Mouse (Mus musculus) embryonic facial prominence, embryonic 14.5 days (tissue): Measurements from ENCODE around the gene S100a3. TPM values are rescaled to one million over a fixed set of nuclear protein-coding genes. Genes with fewer than 3 reads are reported as not detected.

ENCODE experiments used
- ATAC-seq: fragments of 200-750 bp; cut with Nextera tagmentation; 2 replicates; pipeline ENCODE4 v1.8.0; 2017; ENCODE audit warnings: low read depth, moderate number of reproducible peaks, moderate TSS enrichment
- DNase-seq: peaks from one replicate; pipeline ENCODE4 v3.0.0-alpha.2; 2015; ENCODE audit warnings: low spot score
- H3K27ac ChIP-seq: fragments of 300-500 bp; sonication (generic); replicated peaks from 2 replicates; pipeline ENCODE4 v1.5.1; 2014; ENCODE audit warnings: low read depth, mild to moderate bottlenecking, low read length, moderate library complexity
- H3K27me3 ChIP-seq: fragments of 300-500 bp; sonication (generic); replicated peaks from 2 replicates; pipeline ENCODE4 v1.6.1; 2014; ENCODE audit warnings: low read length; ENCODE audit not compliant: control insufficient read depth, insufficient read depth
- H3K36me3 ChIP-seq: fragments of 300-500 bp; sonication (generic); 2 replicates; pipeline ENCODE4 v1.6.1; 2014; ENCODE audit warnings: low read length, mixed read lengths; ENCODE audit not compliant: control insufficient read depth, insufficient read depth
- H3K4me1 ChIP-seq: fragments of 300-500 bp; sonication (generic); 2 replicates; pipeline ENCODE4 v1.6.1; 2014; ENCODE audit warnings: antibody characterized with exemption, low read length; ENCODE audit not compliant: control insufficient read depth, insufficient read depth
- H3K4me2 ChIP-seq: fragments of 300-500 bp; sonication (generic); 2 replicates; pipeline ENCODE4 v1.6.1; 2014; ENCODE audit warnings: low read depth, mild to moderate bottlenecking, low read length, moderate library complexity, mixed read lengths
- H3K4me3 ChIP-seq: fragments of 300-500 bp; sonication (generic); 2 replicates; pipeline ENCODE4 v1.5.1; 2014; ENCODE audit warnings: low read depth, mild to moderate bottlenecking, low read length
- H3K9ac ChIP-seq: fragments of 300-500 bp; sonication (generic); 2 replicates; pipeline ENCODE4 v1.6.1; 2014; ENCODE audit warnings: low read depth, mild to moderate bottlenecking, low read length, moderate library complexity, mixed read lengths
- H3K9me3 ChIP-seq: fragments of 300-500 bp; sonication (generic); 2 replicates; pipeline ENCODE4 v1.6.1; 2016; ENCODE audit warnings: low read length; ENCODE audit not compliant: control insufficient read depth
- WGBS: fragments of 180-500 bp; shearing (Covaris S2); extraction: QIAGEN DNeasy Blood & Tissue Kit; methylation state at CpG from one replicate; pipeline ENCODE4 v1.1.7; 2014; 5-methylcytosine and 5-hydroxymethylcytosine counted together
- polyA plus RNA-seq: library from polyadenylated mRNA; unstranded; fragments of >200 nt; fragmentation: Nextera tagmentation; extraction: Ambion mirVana; gene quantifications from 2 replicates; pipeline ENCODE4 v1.2.1, GENCODE M21; 2014

The S100a3 gene
- polyA plus RNA-seq, 1 experiment from 2014 or later = 7.9 TPM

DNA sequence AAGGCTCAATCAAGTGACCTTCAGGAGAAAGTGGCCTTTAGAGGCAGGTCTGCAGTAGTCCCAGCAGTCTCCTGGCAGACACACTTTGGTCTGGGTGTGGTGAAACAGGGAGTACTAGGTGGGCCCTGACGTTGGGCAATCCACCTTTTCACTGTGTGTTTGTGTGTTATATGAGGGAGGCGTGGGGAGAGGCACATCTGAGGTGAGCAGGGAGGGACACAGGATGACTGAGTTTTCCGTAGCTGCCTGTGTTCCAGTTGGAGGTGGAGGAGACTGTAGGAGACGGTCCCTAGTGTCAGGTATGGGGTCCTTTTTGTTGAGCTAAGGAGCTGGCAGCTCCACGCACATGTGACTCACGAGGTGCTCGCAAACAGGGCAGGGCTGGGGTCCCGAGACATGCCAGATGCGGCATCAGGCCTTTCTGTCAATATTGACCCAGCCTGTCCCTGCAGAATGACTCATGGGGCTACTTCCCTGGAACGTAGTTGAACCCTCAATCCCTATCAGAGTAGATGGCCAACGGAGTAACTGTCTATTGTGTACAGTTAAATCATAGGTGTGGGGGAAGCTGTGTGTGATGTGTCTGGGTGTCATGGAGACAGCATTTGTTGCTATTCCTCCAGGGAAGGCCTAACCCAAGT lies 54.4 kb downstream of the S100a3 start:
- 0 out of 2 replicates have a peak, but pooled peaks cover 3% of the 10 kb centered on the region for H3K9me3 ChIP-seq
- no peak overlapping the region for H3K27ac ChIP-seq
- H3K4me1 ChIP-seq = peaks cover 20% of the 10 kb centered on the region
- peak; percentile 5; the same call in 1 of the 2 replicates for ATAC-seq
- H3K9ac ChIP-seq = no peak overlapping the region
- WGBS = 86% methylated on average over 11 of the region's 11 CpGs
- H3K36me3 ChIP-seq = no peaks in the 10 kb centered on the region
- no peak overlapping the region for H3K4me3 ChIP-seq
- peak overlapping the region; percentile 75 for H3K4me2 ChIP-seq
- no peak for DNase-seq
- no peaks in the 10 kb centered on the region for H3K27me3 ChIP-seq

DNA sequence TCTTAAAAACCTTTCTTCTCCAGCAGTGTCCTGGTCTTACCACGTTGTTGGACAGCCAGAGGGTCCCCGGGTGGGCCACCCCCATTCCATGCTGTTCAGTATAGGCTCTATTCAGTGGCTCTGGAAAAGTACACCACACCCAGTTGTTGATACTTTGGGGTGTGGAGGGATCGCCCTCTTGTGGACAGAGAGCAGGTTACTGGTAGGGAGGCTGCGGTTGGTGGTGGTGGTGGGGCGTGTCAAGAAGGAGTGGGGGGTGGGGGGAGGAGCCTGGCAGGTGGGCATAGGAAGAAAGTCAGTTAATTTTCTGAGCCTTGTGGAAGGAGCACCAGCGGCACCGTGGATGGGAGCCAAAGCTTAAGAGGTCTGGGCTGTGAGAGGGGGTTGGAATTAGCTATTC lies 55.0 kb downstream of the S100a3 start:
- H3K27me3 ChIP-seq = no peaks in the 10 kb centered on the region
- H3K9ac ChIP-seq = no peak overlapping the region
- H3K27ac ChIP-seq = no peak overlapping the region
- H3K4me3 ChIP-seq = no peak overlapping the region
- H3K4me2 ChIP-seq = peak overlapping the region; percentile 25
- peak; percentile 88 for DNase-seq
- no peaks in the 10 kb centered on the region for H3K36me3 ChIP-seq
- ATAC-seq = peak; percentile 84
- WGBS = 10% methylated on average over 7 of the region's 7 CpGs
- H3K9me3 ChIP-seq = 0 out of 2 replicates have a peak, but pooled peaks cover 3% of the 10 kb centered on the region
- H3K4me1 ChIP-seq = peaks cover 20% of the 10 kb centered on the region

DNA sequence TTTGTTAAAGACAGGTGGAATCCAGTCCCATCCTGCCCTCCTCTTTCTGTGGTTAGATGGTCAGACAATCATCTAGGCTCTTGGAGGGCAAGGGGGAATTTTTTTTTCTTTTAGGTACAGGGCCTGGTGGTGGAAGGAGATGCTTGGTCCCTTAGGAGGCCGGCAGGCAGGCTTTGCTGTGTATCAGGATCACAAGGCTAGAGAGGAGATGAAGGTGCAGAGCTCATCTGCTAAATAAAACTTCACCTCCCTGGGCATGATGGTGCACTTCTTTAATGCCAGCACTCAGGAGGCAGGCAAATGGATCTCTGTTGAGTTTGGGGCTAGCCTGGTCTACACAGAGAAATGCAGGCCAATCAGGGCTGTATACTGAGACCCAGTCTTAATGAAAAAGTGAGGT lies 55.5 kb downstream of the S100a3 start:
- Histone ChIP-seq H3K9ac (no peak overlapping the region), H3K27ac (no peak overlapping the region), H3K4me2 (peak overlapping the region; percentile 25; the same call in 1 of the 2 replicates), H3K9me3 (0 out of 2 replicates have a peak, but pooled peaks cover 3% of the 10 kb centered on the region), H3K4me3 (no peak overlapping the region), H3K36me3 (no peaks in the 10 kb centered on the region), H3K27me3 (no peaks in the 10 kb centered on the region), H3K4me1 (peaks cover 20% of the 10 kb centered on the region)
- 80% methylated on average over 1 of the region's 1 CpGs for whole genome bisulfite sequencing
- DNase-seq = no peak
- ATAC-seq = no peak

DNA sequence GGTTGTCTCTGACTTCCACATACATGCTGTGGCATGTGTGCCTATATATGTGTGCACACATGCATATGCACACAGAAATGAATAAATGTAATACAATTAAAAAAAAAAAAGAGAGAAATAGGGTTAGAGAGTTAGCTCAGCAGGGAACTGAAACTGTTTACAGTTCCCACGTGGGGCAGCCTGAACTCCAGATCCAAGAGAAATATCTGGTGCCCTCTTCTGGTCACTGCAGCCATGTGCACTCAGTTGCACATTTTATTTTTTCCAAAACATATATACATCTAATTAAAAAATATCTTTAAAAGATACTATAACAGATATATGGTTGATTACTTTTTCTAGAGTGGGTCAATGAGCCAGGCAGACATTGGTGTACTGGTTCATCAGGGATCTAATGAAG lies 57.2 kb downstream of the S100a3 start:
- no peak for DNase-seq
- H3K27ac ChIP-seq = no peak overlapping the region
- WGBS = 16% methylated on average over 1 of the region's 1 CpGs

DNA sequence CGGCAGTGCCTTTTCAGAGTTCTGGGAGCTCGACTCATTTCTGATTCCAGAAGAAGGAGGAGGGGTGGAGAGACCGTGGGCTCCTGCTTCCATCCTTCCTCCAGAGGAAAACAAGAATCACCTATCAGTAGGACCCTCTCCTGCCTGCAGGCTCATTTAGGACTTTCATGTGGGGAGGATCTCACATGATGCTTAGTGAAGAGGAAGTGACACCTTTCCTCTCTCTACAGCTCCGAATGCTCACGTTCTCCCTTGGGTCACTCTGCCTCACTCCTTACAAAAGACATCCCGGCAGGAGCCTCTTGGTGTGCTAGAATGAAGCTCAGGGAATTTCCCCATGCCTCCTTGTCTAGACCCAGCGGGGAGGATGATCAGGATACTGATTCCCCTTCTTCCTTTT lies 61.2 kb downstream of the S100a3 start:
- Histone ChIP-seq H3K27me3 (no peaks in the 10 kb centered on the region), H3K36me3 (no peaks in the 10 kb centered on the region), H3K9ac (no peak overlapping the region), H3K4me1 (peaks cover 8% of the 10 kb centered on the region; the same call in 1 of the 2 replicates), H3K9me3 (0 out of 2 replicates have a peak, but pooled peaks cover 3% of the 10 kb centered on the region), H3K4me3 (no peak overlapping the region), H3K27ac (no peak overlapping the region), H3K4me2 (no peak overlapping the region)
- WGBS = 55% methylated on average over 7 of the region's 7 CpGs
- ATAC-seq (no peak), DNase-seq (no peak)

More for the DNA sequence above, 57.2 kb downstream of the S100a3 start:
- no peaks in the 10 kb centered on the region for H3K36me3 ChIP-seq
- no peak for ATAC-seq
- peaks cover 20% of the 10 kb centered on the region for H3K4me1 ChIP-seq
- H3K4me3 ChIP-seq = no peak overlapping the region
- H3K4me2 ChIP-seq = no peak overlapping the region
- 0 out of 2 replicates have a peak, but pooled peaks cover 3% of the 10 kb centered on the region for H3K9me3 ChIP-seq
- no peak overlapping the region for H3K9ac ChIP-seq
- H3K27me3 ChIP-seq = no peaks in the 10 kb centered on the region

DNA sequence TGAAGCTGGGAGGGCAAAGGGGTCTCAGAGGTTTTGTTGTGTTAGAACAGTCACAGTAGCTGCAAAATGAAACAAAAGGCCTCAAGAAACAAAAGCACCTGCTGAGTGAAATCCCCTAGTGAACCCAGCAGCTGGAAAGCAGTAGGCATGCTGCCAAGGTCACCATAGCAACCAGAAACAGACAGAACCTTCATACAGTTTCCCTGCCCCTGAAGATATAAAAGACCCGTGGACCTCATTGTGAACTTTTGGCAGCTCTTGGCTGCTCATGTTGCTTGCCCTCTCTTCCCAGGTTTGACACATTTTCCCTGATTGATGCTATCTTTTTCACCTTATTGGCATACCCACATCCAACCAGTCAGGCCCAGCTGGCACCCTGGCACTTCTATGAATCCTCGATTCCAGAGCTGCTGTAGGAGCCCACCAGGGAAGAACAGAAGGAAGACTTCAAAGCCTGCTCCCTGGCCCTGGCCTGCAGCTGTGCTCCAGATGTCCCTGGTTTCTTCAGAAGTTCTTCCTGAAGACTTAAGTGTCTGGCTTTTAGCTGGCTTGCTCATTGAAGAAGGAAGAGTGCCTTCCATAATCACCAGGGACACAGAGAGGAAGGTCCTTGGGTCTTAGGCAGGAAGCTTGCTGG lies 63.2 kb downstream of the S100a3 start:
- Histone ChIP-seq H3K4me2 (no peak overlapping the region), H3K36me3 (no peaks in the 10 kb centered on the region), H3K27ac (no peak overlapping the region), H3K4me1 (peaks cover 8% of the 10 kb centered on the region; the same call in 1 of the 2 replicates), H3K9ac (no peak overlapping the region), H3K27me3 (no peaks in the 10 kb centered on the region), H3K9me3 (no peaks in the 10 kb centered on the region), H3K4me3 (no peak overlapping the region)
- ATAC-seq (peak; percentile 87), DNase-seq (peak; percentile 91)
- WGBS = 9% methylated on average over 2 of the region's 2 CpGs

DNA sequence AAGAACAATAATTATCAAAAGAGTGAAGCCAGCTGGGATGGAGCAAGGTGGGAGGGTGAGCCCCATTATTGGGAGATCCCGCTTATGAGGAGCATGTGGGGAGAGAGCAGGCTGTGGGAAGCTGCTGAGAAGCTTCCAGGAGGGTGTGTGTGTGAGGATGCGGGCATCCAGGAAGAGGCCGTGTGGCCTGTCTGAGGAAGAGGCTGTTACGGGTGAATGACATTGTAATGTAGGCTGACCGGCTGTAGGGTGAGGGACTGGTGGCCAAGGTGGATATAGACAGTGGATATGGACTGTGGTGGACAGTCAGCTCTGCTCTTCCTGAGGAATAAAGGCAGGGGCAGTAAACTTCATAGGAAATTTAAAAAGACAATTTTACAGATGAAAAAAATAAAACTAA lies 65.1 kb downstream of the S100a3 start:
- Histone ChIP-seq H3K27ac (no peak overlapping the region), H3K4me1 (peaks cover 8% of the 10 kb centered on the region; the same call in 1 of the 2 replicates), H3K4me3 (no peak overlapping the region), H3K4me2 (no peak overlapping the region), H3K36me3 (no peaks in the 10 kb centered on the region), H3K9me3 (no peaks in the 10 kb centered on the region), H3K9ac (no peak overlapping the region), H3K27me3 (no peaks in the 10 kb centered on the region)
- 73% methylated on average over 5 of the region's 5 CpGs for WGBS
- DNase-seq = no peak
- ATAC-seq = no peak

DNA sequence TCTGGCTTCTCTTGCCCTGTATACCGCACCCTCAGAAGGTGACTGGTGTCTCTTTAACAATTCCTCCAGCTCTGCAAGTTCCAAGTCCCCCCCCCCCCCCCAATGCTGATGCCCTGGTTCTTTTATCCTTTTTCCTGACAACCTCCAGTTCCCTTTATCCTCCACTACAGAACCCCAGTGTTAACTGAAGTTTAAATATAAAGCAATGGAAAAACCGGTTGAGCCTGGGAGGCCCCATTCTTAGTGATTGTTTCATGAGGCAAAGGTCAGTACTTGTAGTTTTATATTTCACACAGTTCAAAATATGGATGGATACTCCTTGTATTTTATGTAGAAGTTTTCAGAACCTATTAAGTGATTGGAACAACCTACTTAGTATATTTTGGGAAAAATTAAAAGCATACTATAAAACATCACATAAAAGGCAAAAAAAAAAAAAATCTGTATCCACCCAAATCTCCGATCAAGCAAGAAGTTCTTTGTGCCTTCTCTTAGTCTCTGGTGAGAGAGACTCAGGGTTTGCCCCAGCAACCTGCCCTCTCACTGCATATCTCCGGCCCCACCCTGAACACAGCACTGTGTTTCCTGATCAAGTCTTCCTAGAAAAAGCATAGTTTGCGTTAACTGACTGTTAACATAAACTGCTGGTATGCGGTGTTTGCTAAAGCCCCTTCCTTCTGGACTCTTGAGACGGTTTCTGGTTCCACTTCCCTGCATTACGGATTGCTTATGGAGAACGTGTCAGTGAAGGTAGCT lies 66.1 kb downstream of the S100a3 start:
- ATAC-seq (no peak), DNase-seq (no peak)
- WGBS = 66% methylated on average over 9 of the region's 9 CpGs
- peaks cover 8% of the 10 kb centered on the region; the same call in 1 of the 2 replicates for H3K4me1 ChIP-seq
- H3K4me2 ChIP-seq = no peak overlapping the region
- H3K27me3 ChIP-seq = no peaks in the 10 kb centered on the region
- H3K36me3 ChIP-seq = no peaks in the 10 kb centered on the region
- no peak overlapping the region for H3K4me3 ChIP-seq
- H3K27ac ChIP-seq = no peak overlapping the region
- no peaks in the 10 kb centered on the region for H3K9me3 ChIP-seq
- H3K9ac ChIP-seq = no peak overlapping the region
